Mouse (Mus musculus) gastrocnemius, postnatal 4 days (tissue): ENCODE measurements around the gene Mcrip2. TPM values are rescaled to one million over a fixed set of nuclear protein-coding genes. Genes with fewer than 3 reads are reported as not detected.
"Not testable (repeated sequence)": the region's sequence is repeated elsewhere in the genome, so short reads cannot be mapped to it uniquely, and the experiment has no call there.

Experiments used
- DNase-seq, 2 experiments: peaks; one replicate each; pipeline ENCODE4 v3.0.0; 2021 to 2022; ENCODE audit warnings: low spot score in 2 of 2, mixed read lengths in 2 of 2
- total RNA-seq, 2 experiments: library from RNA; stranded (reverse); gene quantifications; 2 replicates each; pipeline ENCODE4 v1.2.3; 2021

Gene Mcrip2
- total RNA-seq, 2 experiments from 2014 or later, result 46.1 to 48.6 TPM

DNA sequence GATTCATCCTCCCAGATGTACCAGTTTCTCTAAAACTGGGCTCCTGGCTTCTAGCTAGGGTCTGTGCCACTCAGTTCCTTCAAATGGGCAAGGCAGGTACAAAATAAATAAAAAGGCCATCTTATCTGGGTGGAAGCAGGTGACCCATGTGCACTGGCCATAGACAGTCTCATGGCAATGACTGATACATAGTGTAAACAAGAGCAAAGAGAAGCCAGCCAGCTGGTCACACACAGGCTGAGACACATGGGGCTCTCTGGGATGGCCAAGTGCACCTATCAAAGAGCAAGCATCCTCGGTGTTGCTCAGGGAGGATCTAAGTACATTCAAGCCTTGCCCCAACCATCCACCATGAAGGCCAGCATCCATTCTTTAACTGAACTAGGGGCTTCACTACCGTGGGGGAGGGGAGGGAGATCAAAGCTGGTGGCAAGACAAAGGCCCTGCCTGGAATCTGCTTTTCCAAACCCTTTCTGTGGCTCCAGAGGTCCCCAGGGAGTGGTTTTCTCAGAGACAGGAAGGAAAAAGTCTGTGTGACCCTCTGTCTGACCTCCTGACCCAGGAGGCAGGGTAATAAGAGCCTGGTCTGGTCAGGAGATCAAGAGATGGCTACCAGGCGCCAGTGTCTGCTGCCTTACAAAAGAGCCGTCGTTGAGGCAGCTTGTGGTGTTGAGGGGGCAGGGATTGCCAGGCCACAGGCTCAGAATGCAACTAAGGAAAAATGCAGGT is 12.5 kb upstream of the Mcrip2 start:
- no peak for DNase-seq

DNA sequence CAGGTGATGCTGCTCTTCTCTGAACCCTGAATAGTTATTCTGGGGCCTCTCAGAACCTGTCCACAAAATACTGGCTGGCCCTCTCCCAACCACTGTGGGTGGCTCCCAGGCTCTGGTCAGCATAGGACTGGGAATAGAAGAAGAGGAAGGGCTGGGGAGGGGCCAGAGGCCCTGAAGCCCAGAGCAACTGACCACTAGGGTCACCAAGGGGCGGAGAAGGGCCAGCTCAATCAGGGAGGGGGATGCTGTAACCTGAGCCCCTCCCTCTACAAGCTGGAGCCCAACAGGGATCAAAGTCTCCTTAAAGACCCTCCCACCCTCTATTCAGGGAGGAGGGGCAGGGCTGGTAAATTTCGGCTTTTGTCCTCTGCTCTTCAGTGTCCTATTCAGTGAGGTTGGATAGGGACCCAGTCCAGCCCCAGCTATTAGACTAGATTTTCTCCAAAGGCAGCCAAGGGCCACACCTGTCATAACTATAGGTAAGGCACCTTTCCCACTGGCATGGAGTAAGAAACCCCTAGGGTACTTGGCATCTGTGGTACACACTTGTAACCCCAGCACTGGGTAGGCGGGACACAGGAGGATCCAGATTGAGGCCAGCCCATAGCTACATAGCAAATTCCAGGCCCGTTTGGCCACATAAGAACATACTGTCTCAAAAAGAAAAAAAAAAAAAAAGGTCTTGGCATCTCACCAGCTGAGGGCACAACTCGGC is 11.8 kb upstream of the Mcrip2 start, which contains the start of gene Wfikkn1:
Wfikkn1 (minus strand) TSS at position 663 of the 715 bp plus-strand sequence.
- no peak for DNase-seq

DNA sequence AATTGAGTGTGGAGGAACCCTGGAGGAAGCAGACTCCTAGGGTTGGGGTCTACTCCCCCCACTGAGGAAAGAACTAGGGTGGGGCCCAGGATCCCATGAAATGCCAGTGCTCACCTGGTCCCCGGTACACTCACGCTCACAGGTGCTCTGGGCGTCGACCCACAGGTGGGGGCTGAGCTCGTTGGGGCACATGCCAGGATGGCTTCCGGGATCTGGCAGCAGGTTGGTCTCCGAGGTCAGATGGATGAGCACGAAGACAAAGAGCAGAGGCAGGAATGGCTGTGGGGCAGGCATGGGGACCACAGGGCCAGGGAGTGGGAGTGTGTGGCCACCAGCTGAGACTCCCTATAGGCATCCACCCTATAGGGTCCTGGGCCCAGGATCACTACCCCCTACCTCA is 11.2 kb upstream of the Mcrip2 start:
- DNase-seq, result no peak

DNA sequence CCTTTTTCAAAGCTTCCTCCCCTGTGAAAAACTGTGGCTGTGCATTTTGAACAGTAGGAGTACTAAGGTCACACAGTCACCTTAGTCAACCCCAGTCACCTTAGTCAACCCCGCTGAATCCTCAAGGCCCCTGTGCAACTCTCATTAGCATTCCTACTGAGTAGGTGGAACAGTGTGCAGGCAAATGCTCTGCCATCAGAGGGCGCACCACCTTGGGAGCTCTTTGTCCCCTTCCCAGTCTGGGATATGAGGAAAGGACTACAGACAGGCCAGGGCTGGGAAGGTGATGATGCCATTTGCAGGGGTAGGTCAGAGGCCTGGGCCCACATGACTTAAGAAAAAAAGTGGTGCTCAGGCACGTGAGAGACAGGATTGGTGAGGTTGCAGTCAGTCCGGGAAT is 10.7 kb upstream of the Mcrip2 start:
- no peak for DNase-seq

DNA sequence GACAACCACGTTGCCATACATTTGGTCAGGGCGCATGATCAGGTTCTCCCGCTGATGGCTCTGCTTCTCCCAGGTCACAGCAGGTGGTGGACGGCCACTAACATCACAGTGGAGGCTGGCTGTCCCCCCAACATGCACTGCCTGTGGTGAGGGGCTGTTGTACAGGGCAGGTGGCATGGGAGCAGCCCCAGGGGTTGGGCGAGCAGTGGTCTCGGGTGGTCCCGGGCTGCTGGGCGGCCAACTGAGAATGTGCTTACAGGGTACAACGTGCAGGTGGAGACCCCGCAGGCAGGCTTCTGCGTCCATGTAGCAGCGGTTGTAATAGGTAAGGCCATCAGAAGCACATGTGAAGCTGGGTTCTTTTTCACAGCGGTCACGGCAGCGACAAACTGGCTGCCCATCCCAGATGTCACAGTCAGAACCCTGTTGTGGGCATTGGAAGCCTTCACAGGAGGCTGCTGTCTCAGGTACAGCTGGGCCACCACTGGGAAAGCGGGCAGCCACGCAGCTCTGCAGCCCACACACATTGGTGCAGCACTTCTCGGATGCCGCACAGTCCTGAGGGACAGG is 10.1 kb upstream of the Mcrip2 start:
- DNase-seq, result no peak

DNA sequence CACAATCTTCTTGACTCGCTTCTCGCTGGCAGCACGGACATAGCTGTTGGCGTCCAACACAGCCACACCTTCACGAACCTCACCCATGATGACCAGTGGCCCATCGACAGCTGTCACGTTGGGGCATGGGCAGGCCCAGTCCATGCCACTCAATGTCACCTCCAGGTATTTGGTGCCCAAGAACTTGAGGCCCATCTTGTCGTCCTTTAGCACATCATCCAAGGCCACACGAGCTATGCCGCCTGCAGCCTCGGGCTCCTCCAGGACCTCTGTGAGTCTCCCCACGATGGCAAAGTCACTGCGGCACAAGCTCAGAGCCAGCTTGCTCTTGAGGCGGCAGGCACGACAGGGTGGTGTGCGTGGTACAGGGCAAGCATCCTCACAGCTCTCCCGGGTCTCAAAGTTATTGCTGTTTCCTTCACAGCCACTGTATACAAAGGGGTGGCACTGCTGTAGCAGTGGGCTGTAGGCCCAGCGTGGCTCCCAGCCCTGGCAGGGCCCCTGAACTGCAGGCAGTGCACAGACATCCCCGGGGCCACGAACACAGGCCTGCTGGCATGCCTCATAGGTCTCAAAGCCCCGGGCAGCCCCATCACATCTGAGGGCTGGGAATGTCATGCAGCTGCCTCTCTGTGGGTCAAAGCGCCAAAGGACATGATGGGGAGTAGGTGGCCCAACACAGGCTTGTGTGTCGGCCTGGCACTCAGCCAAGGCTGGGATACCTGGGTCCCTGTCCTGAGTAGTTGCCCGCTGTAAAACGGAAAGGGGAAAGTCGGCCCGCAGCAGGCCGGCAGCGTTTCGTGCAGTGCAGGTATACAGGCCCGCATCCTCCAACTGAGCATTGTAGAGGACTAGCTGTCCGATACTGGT is 9.4 kb upstream of the Mcrip2 start:
- no peak for DNase-seq

DNA sequence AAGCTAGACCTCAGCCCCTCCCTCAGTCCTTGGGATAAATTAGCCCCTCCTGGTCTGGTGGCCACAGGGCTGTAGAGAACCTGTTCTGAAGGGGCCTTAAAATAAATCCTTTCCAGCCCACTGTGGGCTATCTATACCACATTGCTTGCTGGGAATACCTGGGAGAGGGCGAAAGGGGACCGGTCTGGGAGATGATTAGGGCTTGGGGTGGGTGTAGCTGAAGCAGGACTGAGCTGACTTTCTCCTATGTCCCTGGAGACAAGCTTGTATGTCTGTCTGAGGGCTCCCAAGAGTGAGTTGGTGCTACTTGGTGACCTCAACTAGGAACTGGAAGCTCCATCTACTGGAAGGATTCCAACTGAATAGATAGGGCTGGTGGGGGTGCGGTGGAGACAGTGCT is 8.5 kb upstream of the Mcrip2 start:
- no peak for DNase-seq

DNA sequence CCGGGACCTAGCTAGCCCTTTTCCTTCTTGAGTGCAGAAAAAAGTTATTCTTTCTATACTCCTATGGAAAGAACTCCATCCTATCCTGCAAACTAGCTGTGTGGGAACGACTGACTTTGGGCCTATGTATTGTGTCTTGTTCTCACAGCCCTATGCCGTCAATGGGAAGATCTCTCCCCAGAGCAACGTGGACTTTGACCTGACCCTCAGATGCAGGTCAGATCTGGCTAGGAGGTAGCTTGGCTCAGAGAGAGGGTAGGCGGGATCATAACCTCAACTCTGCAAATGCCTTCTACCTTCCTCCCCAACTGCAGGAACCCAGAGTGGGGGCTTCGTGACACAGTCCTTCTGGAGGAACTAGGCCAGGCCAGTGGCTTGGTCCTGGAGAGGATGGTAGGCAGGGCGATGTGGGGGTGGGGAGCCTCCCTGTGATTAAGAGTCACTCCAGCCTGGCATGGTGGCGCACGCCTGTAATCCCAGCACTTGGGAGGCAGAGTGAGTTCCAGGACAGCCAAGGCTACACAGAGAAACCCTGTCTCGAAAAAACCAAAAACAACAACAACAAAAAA is 7.9 kb upstream of the Mcrip2 start:
- DNase-seq, result no peak

DNA sequence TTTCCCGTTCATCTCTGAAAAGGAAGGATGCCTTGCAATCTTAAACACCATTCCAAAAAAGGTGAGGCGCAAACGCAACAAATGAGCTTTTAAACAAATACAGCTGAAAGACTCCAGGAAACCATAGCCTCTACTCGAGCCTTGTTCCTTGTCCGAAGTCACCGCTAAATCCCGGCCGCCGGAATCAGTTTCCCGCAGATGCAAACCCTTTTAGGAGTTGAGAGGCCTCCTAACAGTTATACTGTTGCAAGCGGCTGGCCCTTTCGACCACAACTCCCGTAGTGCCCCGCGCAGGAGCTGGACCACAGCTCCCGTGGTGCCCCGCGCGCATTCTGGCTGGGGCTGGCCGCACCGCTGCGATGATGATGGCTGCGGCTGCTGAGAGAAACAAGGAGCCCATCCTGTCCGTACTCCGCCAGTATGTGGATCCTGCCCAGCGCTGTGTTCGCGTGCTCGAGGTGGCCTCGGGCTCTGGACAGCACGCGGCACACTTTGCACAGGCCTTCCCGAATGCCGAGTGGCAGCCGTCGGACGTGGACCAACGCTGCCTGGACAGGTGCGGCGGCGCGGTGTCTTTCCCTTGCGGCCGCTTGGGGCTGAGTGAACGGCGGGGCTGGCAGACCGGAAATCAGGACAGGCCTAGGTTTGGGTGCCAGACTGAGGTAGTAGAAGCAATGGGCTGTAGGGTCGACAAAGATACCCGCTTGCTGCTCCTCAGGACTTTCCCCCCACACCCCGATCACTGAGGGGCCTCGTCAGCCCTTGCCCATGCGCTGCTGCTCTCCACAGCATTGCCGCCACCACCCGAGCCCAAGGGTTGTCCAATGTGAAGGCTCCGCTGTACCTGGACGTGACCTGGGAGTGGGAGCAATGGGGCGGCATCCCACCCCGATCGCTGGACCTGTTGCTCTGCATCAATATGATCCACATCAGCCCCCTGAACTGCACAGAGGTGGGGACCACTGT is 6.9 kb upstream of the Mcrip2 start:
- peak; percentile 79 to 89 for DNase-seq

DNA sequence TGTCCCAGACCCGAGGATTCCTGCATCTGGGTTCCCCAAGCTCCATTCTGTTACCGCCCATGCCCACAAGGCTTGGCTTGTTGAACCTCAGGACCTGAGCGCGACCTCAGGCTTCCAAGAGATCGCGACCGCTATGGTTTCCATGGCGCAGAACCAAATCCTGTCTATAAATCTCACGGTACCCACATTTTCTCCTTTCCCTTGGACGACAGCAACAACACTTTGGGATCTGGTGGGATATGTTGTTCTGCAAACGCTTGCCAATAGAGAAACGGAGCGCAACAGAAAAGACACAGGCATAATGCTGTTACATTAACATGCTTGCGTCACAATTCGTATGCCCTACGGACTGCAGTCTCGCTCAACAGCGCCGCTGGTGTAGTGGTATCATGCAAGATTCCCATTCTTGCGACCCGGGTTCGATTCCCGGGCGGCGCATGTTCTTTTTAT is 6.2 kb upstream of the Mcrip2 start, which contains the start of gene Mettl26:
Mettl26 (plus strand) TSS at position 354 of the 450 bp plus-strand sequence.
- DNase-seq, result peak; percentile 78 to 87

DNA sequence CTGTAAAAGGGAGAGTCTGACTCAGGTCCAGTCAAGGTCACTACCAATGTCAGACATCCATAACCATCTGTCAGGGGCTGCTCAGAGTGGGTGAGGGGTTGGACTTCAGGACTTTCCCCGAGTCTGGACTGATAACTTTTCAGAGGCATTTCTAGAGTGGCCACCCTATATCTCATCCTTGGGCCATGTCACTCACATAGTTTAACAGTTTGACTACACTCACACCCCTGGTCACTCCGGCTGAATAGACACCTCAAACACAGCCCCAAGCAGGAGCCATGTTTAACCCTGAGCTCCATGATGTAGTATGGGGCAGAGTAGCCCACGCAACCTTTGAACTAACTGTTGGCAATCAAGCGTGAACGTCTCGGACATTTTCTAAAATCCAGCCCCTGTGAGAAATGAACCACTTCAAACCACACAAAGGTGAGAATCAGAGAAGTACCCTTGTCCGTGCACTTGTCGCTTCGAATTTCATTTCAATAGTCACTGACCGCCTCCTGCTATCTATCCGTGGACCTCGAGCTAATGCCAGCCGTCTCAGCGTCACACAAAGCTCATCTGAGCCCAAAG is 5.7 kb upstream of the Mcrip2 start:
- DNase-seq, result peak in 1 of 2 experiments; percentile 7

DNA sequence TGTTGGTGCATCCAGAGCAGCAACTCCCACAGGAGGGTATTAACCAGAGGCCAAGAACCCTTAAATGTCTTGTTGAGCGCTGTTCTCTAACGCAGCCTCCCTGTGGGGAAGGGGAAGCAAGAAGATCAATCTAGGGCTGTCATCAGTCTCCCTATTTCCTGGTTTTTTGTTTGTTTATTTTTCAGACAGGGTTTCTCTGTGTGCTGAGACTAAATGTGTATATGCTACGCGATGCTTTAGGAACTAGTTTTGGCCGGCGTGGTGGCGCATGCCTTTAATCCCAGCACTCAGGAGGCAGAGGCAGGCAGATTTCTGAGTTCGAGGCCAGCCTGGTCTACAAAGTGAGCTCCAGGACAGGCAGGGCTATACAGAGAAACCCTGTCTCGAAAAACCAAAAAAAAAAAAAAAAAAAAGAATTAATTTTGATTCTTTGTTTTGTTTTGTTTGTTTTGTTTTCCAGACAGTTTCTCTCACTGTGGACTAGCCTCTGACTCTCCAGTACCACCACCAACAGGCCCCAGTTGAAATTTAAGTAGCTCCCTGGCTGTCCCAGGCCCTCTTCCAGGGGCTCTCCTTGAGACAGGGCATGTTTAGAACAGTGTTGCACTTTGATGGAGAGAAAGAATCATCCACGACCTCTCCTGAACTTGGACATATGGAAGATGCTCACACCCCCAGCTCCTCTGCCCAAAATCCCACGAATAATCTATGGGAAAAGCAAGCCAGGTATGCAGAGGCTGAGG is 5.0 kb upstream of the Mcrip2 start:
- DNase-seq, result no peak

DNA sequence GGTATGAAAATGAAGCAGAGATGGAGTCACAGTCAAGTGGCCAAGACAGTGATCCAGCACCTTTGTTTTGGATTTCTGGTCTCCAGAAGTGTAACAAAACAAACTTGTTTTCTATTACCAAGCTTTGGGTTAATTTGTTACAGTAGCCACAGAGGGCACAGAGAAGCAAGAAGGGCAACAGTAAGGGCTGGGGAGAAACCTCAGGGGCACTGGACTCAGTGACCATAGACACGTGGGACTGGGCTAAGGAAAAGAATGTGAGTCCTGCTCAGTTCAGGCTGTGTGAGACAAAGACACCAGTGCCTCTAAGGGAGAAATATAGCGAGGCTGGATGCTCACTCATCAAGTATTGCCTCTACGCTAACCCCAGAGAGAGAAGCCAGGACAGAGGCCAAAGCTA is 4.1 kb upstream of the Mcrip2 start:
- DNase-seq, result no peak

DNA sequence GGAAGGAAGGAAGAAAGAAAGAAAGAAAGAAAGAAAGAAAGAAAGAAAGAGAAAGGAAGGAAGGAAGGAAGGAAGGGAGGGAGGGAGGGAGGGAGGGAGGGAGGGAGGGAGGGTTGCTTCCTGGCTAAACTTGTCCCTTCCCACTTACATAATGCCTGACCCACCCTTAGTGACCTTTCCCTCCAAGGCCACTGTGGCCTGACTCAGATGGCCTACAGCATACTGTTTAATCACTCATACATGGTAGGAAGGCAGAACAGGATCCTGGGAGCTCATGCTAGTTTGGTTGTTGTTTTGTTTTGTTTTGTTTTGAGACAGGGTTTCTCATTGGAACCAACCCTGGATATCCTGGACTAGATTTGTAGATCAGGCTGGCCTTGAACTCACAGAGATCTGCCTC is 3.0 kb upstream of the Mcrip2 start:
- DNase-seq, result not testable (repeated sequence)

DNA sequence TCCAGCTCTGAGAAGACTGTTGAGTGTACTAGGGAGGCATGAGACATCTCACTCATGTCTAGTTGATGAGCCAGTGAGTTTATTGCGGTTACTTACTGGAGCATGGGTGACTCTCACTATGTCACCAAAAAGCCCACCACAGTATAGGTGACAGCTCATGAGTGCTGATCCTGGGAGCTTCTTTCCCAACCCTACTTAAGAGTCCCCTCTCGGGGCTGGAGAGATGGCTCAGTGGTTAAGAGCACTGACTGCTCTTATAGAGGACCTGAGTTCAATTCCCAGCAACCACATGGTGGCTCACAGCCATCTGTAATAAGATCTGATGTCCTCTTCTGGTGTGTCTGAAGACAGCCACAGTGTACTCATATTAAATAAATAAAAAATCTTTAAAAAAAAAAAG is 1.4 kb upstream of the Mcrip2 start:
- no peak for DNase-seq

DNA sequence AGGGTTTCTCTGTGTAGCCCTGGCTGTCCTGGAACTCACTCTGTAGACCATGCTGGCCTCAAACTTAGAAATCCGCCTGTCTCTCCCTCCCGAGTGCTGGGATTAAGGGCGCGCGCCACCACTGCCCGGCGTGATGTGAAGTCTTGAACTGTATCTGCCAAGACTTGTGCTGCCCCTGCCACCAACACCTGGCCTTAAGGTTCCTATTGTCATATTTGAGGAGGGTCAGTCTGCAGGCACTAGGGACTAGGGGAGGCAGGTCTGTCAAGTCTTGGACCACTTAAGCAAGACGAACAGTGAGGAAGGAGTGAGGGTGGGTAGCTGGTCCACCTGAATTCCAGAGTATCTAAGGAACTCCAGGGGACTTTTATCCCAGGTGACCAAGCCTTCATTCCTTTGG is 934 bp upstream of the Mcrip2 start:
- DNase-seq, result no peak

DNA sequence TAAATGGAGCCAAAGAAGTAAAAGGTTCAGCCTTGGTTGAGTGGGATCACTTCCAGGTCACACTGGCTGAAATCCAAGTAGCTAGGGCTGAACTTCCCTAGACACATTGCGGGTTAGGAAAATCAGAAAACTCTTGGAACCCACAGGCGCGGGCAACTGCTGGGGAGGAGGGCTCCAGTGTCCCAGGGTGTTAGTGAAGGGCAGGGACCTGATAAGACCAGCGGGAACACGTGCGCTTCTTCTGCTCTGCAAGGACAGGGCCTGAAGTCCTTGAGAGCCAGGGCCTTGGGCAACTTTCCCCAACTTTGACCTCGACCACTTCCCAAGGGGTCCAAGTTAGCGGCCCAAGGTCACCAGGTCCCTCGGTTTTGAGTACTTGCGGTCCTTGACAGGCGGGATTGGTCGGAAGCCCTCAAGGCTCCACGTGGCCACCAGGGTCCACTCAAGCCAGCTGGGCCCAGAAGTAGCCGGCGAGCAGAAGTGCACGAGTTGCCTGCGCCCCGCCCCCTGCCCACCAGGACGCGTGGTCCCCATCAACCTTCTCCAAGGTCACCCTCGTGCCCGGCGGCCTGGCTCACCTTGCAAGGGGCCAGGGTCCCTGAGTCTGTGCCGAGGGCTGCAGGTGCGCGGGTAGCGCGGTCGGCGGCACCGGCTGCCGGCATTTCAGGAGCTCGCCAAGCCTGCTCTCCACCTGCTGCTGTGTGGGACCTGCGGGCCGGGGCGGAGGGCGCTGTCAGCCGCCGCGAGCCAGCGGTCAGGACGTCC is 546 bp downstream of the Mcrip2 start:
- DNase-seq, result peak in 1 of 2 experiments; percentile 57

DNA sequence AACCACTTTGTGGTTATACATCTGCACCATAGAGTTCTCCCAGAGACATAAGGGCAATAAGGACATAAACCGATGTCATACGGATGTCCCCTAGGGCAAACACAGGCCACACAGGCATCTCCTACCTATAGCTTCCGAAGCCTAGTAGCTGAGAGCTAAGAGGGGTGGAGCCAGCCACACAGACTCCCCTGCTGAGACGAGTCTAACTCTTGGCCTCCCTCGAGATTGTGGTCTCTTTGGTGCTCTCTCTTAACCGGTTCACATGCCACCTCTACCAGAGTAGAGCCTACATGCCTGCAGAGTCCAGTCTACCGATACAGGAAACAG is 1.1 kb downstream of the Mcrip2 start:
- DNase-seq, result no peak
